Mouse (Mus musculus) bone marrow, adult 2 months (tissue): Measurements from ENCODE around the gene Enho. TPM values are rescaled to one million over a fixed set of nuclear protein-coding genes. Genes with fewer than 3 reads are reported as not detected.

Experiments
- H3K27ac ChIP-seq: fragments of 200-500 bp; 2 replicates; pipeline ENCODE4 v1.5.1; 2012; ENCODE audit warnings: low read depth, mild to moderate bottlenecking, control low read depth, inconsistent platforms, low read length; ENCODE audit not compliant: control insufficient read depth, poor library complexity, insufficient read depth
- H3K4me1 ChIP-seq: fragments of 200-500 bp; 2 replicates; pipeline ENCODE4 v1.6.1; 2011; ENCODE audit warnings: low read length; ENCODE audit not compliant: control insufficient read depth, insufficient read depth
- H3K4me3 ChIP-seq: fragments of 200-500 bp; replicated peaks from 2 replicates; pipeline ENCODE3; 2011; ENCODE audit warnings: mild to moderate bottlenecking, low read depth, low read length, control low read depth; ENCODE audit not compliant: control insufficient read depth
- CTCF ChIP-seq: fragments of 200-500 bp; IDR thresholded peaks from 2 replicates; pipeline ENCODE4 v1.5.1; 2011; ENCODE audit warnings: low read length, control low read depth; ENCODE audit not compliant: control insufficient read depth, insufficient read depth
- POLR2A ChIP-seq: fragments of 200-500 bp; IDR thresholded peaks from 2 replicates; pipeline ENCODE4 v1.6.1; 2011; ENCODE audit warnings: low read depth, mild to moderate bottlenecking, control low read depth, low read length, borderline replicate concordance; ENCODE audit not compliant: control insufficient read depth
- WGBS: fragments of 180-500 bp; shearing (Covaris S2); methylation state at CpG from one replicate; pipeline ENCODE4 v1.1.7; 2018; 5-methylcytosine and 5-hydroxymethylcytosine counted together
- polyA plus RNA-seq: library from polyadenylated mRNA; stranded (reverse); fragments of >200 nt; gene quantifications from 2 replicates; pipeline ENCODE4 v1.2.4, GENCODE M21; 2011; ENCODE audit warnings: low replicate concordance; ENCODE audit not compliant: missing spikeins, insufficient read depth, insufficient read length

Gene Enho
- polyA plus RNA-seq, 1 experiment = 1.2 TPM

DNA sequence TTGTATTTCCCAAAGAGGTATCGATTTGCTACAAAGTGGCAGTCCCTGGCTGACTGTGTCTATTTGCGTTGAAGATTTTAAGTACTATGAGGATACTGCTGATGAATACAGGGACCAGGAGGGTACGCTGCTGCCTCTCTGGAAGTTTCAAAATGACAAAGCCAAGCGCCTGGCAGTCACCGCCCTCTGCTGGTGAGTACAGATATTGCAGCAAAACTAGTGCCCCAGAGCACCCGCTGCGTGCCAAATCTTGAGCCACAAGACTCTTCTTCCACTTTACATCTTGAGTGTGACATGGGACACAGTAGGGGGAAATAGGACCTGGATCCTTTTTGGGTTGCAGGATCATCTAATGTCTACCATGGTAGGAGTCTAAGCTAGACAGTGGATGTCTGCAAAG, 26.0 kb downstream of the Enho start:
- no peak for TF ChIP-seq POLR2A
- peak; percentile 82 for TF ChIP-seq CTCF
- H3K27ac ChIP-seq = no peak overlapping the region
- H3K4me3 ChIP-seq = no peak overlapping the region
- 9% methylated on average over 7 of the region's 7 CpGs for WGBS
- H3K4me1 ChIP-seq = no peaks in the 10 kb centered on the region

- no peak overlapping the region for H3K27ac ChIP-seq
- no peak for TF ChIP-seq POLR2A
- no peak for TF ChIP-seq CTCF
- H3K4me3 ChIP-seq = no peak overlapping the region
- H3K4me1 ChIP-seq = no peaks in the 10 kb centered on the region
- 69% methylated on average over 8 of the region's 8 CpGs for WGBS
Observed at GRCm38 (mm10) chr4:41612166-41612565, 28.0 kb downstream of the Enho start.

- 48% methylated on average over 6 of the region's 6 CpGs for WGBS
- no peak overlapping the region for H3K4me3 ChIP-seq
- TF ChIP-seq POLR2A = no peak
- no peak for TF ChIP-seq CTCF
- no peak overlapping the region for H3K27ac ChIP-seq
- no peaks in the 10 kb centered on the region for H3K4me1 ChIP-seq
Observed at GRCm38 (mm10) chr4:41610594-41610980, 29.5 kb downstream of the Enho start.

DNA sequence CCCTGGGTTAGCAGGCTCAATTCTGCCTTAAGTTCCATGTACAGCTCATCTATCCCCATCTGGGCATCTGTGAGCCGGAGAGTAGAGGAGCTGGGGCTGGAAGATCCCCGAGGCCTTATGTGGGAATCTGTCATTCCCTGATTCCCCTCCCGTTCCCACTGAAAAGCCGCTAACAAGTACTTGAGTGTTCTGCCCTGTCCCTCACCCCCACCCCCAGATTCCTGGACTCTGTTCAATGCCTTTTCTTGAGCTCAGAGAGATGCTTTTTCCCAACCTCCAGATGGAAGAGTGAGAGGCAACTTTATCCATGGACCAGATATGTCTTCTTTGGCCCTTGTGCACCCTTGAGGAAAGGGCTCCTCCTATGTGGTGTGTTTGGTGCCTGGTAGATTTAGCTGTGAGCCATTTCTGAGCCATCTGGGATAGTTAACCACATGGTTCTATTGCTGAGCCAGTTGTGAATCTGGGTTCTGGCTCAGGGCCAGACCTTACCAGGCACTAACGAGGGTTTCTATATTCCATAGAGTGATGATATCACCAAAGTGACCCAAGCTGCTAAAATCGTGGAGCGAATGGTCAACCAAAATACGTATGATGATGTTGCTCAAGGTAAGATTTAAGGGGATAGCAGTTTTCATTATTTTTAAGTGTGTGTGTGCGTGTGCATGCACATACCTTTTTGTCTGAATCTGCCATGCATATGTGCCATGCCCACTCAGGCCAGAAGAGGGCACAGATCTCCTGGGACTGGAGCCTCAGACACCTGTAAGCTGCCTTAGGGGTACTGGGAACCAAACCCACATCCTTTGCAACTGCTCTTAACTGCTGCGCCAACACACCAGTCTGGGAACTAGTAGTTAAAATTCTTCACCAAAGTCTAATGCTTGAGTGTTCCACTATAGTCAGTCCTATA, 30.2 kb downstream of the Enho start:
- Histone ChIP-seq H3K4me1 (no peaks in the 10 kb centered on the region), H3K27ac (no peak overlapping the region), H3K4me3 (no peak overlapping the region)
- TF ChIP-seq CTCF = no peak
- TF ChIP-seq POLR2A = no peak
- WGBS = 75% methylated on average over 10 of the region's 10 CpGs

GRCm38 (mm10) chr4:41606784-41607183, 33.3 kb downstream of the Enho start:
- TF ChIP-seq CTCF (no peak), POLR2A (no peak)
- no peak overlapping the region for H3K4me3 ChIP-seq
- no peak overlapping the region for H3K27ac ChIP-seq
- no peaks in the 10 kb centered on the region for H3K4me1 ChIP-seq
- 33% methylated on average over 4 of the region's 4 CpGs for WGBS

DNA sequence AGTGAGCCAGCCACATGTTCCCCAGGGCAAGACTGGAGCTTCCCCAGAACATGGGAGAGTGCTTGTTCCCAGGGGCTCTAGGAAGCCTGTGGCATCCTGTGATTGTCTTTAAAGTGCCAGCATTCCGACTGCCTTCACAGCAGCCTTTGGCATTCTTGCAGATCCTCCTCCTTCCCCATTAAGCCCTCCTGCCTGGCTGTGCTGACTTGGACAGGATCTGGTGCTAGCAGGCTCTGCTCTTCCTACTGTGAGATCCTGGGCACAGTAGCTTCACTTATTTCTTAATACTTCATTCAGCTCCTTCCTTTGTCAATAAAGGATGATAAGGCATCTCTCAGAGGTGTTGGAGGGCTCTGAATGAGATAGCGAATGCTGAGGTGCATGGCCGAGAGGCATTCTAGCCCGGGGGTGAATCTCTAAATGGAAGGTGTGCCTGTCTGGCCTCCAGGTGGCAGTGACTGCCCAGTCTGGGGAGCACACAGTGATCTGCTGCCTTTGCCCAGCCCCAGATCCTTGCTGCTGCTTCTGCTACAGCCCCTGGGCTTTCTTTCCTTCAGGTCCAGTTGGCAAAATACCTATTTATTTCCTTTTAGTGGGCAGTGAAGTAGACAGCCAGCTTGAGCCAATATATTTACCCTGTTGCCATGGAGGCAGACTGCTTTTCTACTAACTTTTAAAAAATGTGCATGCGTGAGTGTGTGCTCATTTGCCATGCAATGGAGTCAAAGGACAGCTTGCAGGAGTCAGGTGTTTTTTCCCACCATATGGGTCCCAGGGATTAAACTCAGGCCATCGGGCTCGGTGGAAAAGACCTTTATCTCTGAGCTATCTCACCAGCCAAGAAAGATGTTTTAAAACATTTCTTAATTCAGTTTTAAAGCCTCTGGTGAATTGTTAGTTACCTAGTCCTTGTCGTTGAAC, 35.4 kb downstream of the Enho start:
- Histone ChIP-seq H3K4me1 (no peaks in the 10 kb centered on the region), H3K27ac (no peak overlapping the region), H3K4me3 (no peak overlapping the region)
- 43% methylated on average over 8 of the region's 8 CpGs for WGBS
- TF ChIP-seq CTCF = no peak
- TF ChIP-seq POLR2A = no peak

- no peak overlapping the region for H3K4me3 ChIP-seq
- 18% methylated on average over 4 of the region's 4 CpGs for WGBS
Observed at GRCm38 (mm10) chr4:41602818-41603217, 37.3 kb downstream of the Enho start.

More at GRCm38 (mm10) chr4:41602818-41603217, 37.3 kb downstream of the Enho start:
- Histone ChIP-seq H3K27ac (no peak overlapping the region), H3K4me1 (no peaks in the 10 kb centered on the region)
- no peak for TF ChIP-seq CTCF
- no peak for TF ChIP-seq POLR2A

Other genes with a start within 250 kb of the Enho start
- 11.5 and 17.6 TPM in 2 replicates for gene Kif24, start 175.4 kb downstream of the Enho start, polyA plus RNA-seq
- gene Nudt2, start 175.2 kb downstream of the Enho start, polyA plus RNA-seq = 3.0 and 3.9 TPM in 2 replicates
- gene AI464131, start 137.2 kb downstream of the Enho start, polyA plus RNA-seq = 0.31 TPM in 1 of 2 replicates, not detected in the other
- gene 1110017D15Rik, start 123.0 kb downstream of the Enho start, polyA plus RNA-seq = not detected in 2 replicates
- 6.9 and 17.8 TPM in 2 replicates for gene Fam219a, start 70.8 kb downstream of the Enho start, polyA plus RNA-seq
- not detected in 2 replicates for gene Dnaic1, start 70.5 kb downstream of the Enho start, polyA plus RNA-seq
- gene Cntfr, start 56.8 kb upstream of the Enho start, polyA plus RNA-seq = not detected in 2 replicates
- 77.3 and 83.6 TPM in 2 replicates for gene Il11ra1, start 59.7 kb upstream of the Enho start, polyA plus RNA-seq
- 30.1 and 37.2 TPM in 2 replicates for gene Rpp25l, start 73.2 kb upstream of the Enho start, polyA plus RNA-seq
- gene Dctn3, start 82.8 kb upstream of the Enho start, polyA plus RNA-seq = 24.0 and 48.2 TPM in 2 replicates
- gene Arid3c, start 90.8 kb upstream of the Enho start, polyA plus RNA-seq = not detected in 2 replicates
- gene Galt, start 114.9 kb upstream of the Enho start, polyA plus RNA-seq = 12.3 and 26.9 TPM in 2 replicates
- gene Sigmar1, start 115.8 kb upstream of the Enho start, polyA plus RNA-seq = 6.0 and 13.4 TPM in 2 replicates
- gene Ccl27a, start 133.9 kb upstream of the Enho start, polyA plus RNA-seq = 6.2 and 28.8 TPM in 2 replicates